Mouse (Mus musculus): ENCODE data around the gene Nit1.

DNA sequence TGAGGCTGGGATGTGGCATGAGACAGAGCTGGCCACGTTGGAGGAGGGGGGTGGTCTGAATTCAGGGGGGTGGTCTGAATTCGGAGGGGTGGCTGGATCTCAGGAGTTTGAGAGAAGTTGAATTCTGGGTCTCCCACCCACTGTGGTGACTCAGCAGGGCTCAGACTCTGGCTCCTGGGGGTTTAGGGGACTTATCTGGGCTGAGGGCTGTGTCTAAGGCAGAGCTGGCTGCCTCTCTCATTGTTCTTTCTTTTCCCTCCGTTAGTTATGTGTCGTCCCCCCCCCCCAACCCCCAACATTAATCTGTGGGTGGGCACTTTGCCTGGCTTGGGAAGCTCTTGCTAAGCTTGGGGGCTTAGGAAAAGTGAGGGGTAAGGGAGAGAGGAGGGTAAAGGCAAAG lies 28.5 kb upstream of the Nit1 start:
- TF ChIP-seq POLR2A (IDR thresholded peaks at IDR 0.05; ENCODE audit: control insufficient read depth, extremely low read depth, insufficient read depth, low read length, poor library complexity) = no peak
- TF ChIP-seq CTCF (IDR thresholded peaks at IDR 0.05; ENCODE audit: borderline replicate concordance, control insufficient read depth, extremely low read depth, insufficient read depth, low read length, poor library complexity) = no peak
